Mouse (Mus musculus) gastrocnemius, adult 2 months (tissue): ENCODE measurements at regions not wholly inside any gene's neighbourhood (a gene's known extent, or its start where the extent isn't known, plus 50 kb on each side); places are given as distances from the start of the nearest gene placed in this dataset.
A peak's percentile ranks its signal among the peaks of the same experiment; 100 is the strongest.

Experiments
- DNase-seq: peaks from one replicate; pipeline ENCODE4 v3.0.0; 2022
- H3K27ac ChIP-seq: fragments of 200-600 bp; 2 replicates; pipeline ENCODE4 v1.8.1; 2022; ENCODE audit warnings: mild to moderate bottlenecking
- H3K4me3 ChIP-seq: fragments of 200-600 bp; 2 replicates; pipeline ENCODE4 v1.8.1; 2022; ENCODE audit warnings: mild to moderate bottlenecking, moderate library complexity
- CTCF ChIP-seq: fragments of 200-600 bp; IDR thresholded peaks from 2 replicates; pipeline ENCODE4 v1.8.1; 2022; ENCODE audit warnings: antibody characterized with exemption, mild to moderate bottlenecking, moderate library complexity
- intact Hi-C: fragments of 180-260 bp; cut with DNase I; formaldehyde crosslinking; loops from one replicate; pipeline ENCODE4 v1.15.1; 2025

- Histone ChIP-seq H3K27ac (no peak overlapping the region), H3K4me3 (no peak overlapping the region)
- intact Hi-C loops = no loop called here
- no peak for TF ChIP-seq CTCF
- no peak for DNase-seq
These were observed 506.7 kb upstream of the Mgmt start for GRCm38 (mm10) chr7:136387736-136388135.

GRCm38 (mm10) chr7:136390066-136390465 lies 504.3 kb upstream of the Mgmt start:
- no peak for TF ChIP-seq CTCF
- intact Hi-C loops = no loop called here
- no peak for DNase-seq
- H3K27ac ChIP-seq = no peak overlapping the region
- H3K4me3 ChIP-seq = no peak overlapping the region

- intact Hi-C loops = no loop called here
- TF ChIP-seq CTCF = no peak
- Histone ChIP-seq H3K27ac (no peak overlapping the region), H3K4me3 (no peak overlapping the region)
- DNase-seq = no peak
These were observed 501.0 kb upstream of the Mgmt start for GRCm38 (mm10) chr7:136393454-136393853.

GRCm38 (mm10) chr7:136395838-136396237 lies 498.6 kb upstream of the Mgmt start:
- intact Hi-C loops = no loop called here

GRCm38 (mm10) chr7:136397101-136397500 lies 497.3 kb upstream of the Mgmt start:
- intact Hi-C loops = no loop called here
- H3K4me3 ChIP-seq = no peak overlapping the region
- TF ChIP-seq CTCF = no peak
- no peak for DNase-seq
- H3K27ac ChIP-seq = no peak overlapping the region

More at GRCm38 (mm10) chr7:136395838-136396237, 498.6 kb upstream of the Mgmt start:
- no peak overlapping the region for H3K4me3 ChIP-seq
- DNase-seq = peak; percentile 32
- peak; percentile 9; the same call in 1 of the 2 replicates for TF ChIP-seq CTCF
- no peak overlapping the region for H3K27ac ChIP-seq

- TF ChIP-seq CTCF = no peak
- no peak for DNase-seq
- H3K27ac ChIP-seq = no peak overlapping the region
- intact Hi-C loops = no loop called here
- no peak overlapping the region for H3K4me3 ChIP-seq
These were observed 491.5 kb upstream of the Mgmt start for GRCm38 (mm10) chr7:136402688-136403597.

GRCm38 (mm10) chr7:136405391-136405790 lies 489.0 kb upstream of the Mgmt start:
- Histone ChIP-seq H3K4me3 (peak overlapping the region; percentile 23; the same call in 1 of the 2 replicates), H3K27ac (peak overlapping the region; percentile 65; the same call in 1 of the 2 replicates)
- TF ChIP-seq CTCF = no peak
- no peak for DNase-seq
- intact Hi-C loops = no loop called here

- no peak for TF ChIP-seq CTCF
- Histone ChIP-seq H3K27ac (peak overlapping the region; percentile 65), H3K4me3 (peak overlapping the region; percentile 59)
- intact Hi-C loops = no loop called here
- peak; percentile 53 for DNase-seq
These were observed 487.9 kb upstream of the Mgmt start for GRCm38 (mm10) chr7:136406258-136407100.

GRCm38 (mm10) chr7:136414808-136415207 lies 479.6 kb upstream of the Mgmt start:
- intact Hi-C loops = no loop called here
- TF ChIP-seq CTCF = no peak
- Histone ChIP-seq H3K4me3 (no peak overlapping the region), H3K27ac (no peak overlapping the region)
- no peak for DNase-seq

- intact Hi-C loops = no loop called here
- no peak for DNase-seq
- TF ChIP-seq CTCF = no peak
- Histone ChIP-seq H3K4me3 (no peak overlapping the region), H3K27ac (no peak overlapping the region)
These were observed 477.1 kb upstream of the Mgmt start for GRCm38 (mm10) chr7:136417327-136417726.

- intact Hi-C loops = no loop called here
- Histone ChIP-seq H3K27ac (no peak overlapping the region), H3K4me3 (no peak overlapping the region)
- no peak for TF ChIP-seq CTCF
- DNase-seq = no peak
These were observed 470.4 kb upstream of the Mgmt start for GRCm38 (mm10) chr7:136423846-136424531.

- peak; percentile 24; the same call in 1 of the 2 replicates for TF ChIP-seq CTCF
- intact Hi-C loops = no loop called here
- Histone ChIP-seq H3K27ac (no peak overlapping the region), H3K4me3 (no peak overlapping the region)
- DNase-seq = no peak
These were observed 467.2 kb upstream of the Mgmt start for GRCm38 (mm10) chr7:136427164-136427563.
